Mouse (Mus musculus) small intestine, adult 2 months (tissue): ENCODE measurements around the gene Mgp.

ENCODE experiments used
- CTCF ChIP-seq: fragments of 200-500 bp; IDR thresholded peaks from 2 replicates; pipeline ENCODE4 v1.5.1; 2012; ENCODE audit warnings: low read depth, mild to moderate bottlenecking, control low read depth, inconsistent platforms, low read length, moderate library complexity, mixed read lengths; ENCODE audit not compliant: insufficient replicate concordance, insufficient read length; ENCODE audit errors: extremely low read depth
- POLR2A ChIP-seq: fragments of 200-500 bp; IDR thresholded peaks from 2 replicates; pipeline ENCODE4 v1.6.1; 2012; ENCODE audit warnings: low read depth, mild to moderate bottlenecking, control low read depth, inconsistent platforms, low read length, moderate library complexity

DNA sequence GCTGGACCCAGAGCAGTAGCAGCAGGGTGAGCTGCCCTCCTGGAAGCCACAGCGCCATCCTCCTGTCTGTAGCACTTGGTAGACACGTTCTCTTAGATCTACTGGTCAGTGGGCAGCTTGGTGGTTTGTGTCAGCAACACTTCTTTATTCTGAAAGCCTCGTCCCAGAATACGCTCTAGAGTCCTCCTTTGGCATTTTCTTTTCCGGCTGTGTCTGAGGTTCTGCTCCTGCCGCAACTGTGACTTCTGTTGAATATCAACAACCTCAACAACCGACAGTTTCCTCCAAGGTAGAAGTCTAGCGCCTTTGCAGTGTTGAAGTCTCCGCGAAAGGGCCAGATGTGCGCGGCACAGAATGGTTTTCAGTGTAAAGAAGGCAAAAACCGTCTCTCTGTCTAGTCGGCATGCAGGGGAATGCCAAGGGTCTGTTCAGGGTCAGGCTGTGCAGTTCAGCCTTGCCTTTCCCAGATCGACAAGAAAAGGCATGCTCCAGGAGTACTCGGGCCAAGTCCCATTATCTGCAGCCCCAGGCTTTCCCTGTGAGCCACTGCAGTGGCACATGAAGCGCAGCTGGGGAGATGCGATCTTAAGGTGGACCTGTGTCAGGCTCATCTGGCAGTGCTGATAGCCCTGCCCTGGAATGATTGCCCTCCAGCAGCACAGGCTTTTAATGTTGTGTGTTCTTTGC is 18.3 kb downstream of the Mgp start, which contains the start of gene Art4:
- TF ChIP-seq CTCF (no peak), POLR2A (no peak)
